Mouse (Mus musculus): ENCODE measurements around the gene Srprb.

DNA sequence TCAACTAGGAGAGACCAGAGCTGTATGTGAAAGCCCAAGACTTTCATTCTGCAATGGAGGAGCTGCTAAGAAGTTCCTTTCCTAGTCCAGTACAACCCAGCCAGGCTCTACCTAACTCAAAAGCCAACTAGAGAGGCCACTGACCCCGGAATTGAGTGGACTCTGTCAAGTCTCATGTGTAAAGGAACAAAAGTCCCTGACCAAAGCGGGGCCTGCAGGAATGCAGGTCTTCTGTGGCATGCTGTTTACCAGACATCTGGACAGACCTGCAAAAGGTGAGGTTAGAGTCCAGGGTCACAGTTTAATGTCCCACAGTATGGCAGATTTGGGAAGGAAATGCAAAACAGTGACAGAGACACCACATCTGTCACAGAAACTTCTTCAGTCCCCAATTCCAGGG lies 39.3 kb upstream of the Srprb start:
- TF ChIP-seq CTCF (IDR thresholded peaks at IDR 0.05; ENCODE audit: borderline replicate concordance, insufficient read depth, low read length) = no peak
- TF ChIP-seq POLR2A (IDR thresholded peaks at IDR 0.05; ENCODE audit: low read depth, low read length) = no peak

Data from embryonic fibroblast, embryonic 13.5 days (primary cell).